Mouse (Mus musculus) c-Kit-positive CD71-positive TER-119-positive erythroid progenitor cells, embryonic 14.5 days (primary cell): ENCODE measurements around the gene Pde9a.
A peak's percentile ranks its signal among the peaks of the same experiment; 100 is the strongest.
"Not testable (repeated sequence)": the region's sequence is repeated elsewhere in the genome, so short reads cannot be mapped to it uniquely, and the experiment has no call there.

Experiments
- DNase-seq: peaks from one replicate; pipeline ENCODE4 v3.0.0-alpha.2; 2013; ENCODE audit warnings: low spot score

Gene Pde9a

GRCm38 (mm10) chr17:31385671-31386665 is at the start of gene Pde9a:
Pde9a (plus strand) TSS chr17:31386210.
- peak; percentile 3 for DNase-seq

- DNase-seq: no peak
Measured at GRCm38 (mm10) chr17:31339769-31340168, 46.2 kb upstream of the Pde9a start.

GRCm38 (mm10) chr17:31342191-31342590 is 43.8 kb upstream of the Pde9a start:
- DNase-seq: no peak

- DNase-seq: peak; percentile 59
Measured at GRCm38 (mm10) chr17:31344172-31344801, 41.7 kb upstream of the Pde9a start.

GRCm38 (mm10) chr17:31344816-31345215 is 41.2 kb upstream of the Pde9a start:
- DNase-seq: no peak

- DNase-seq: no peak
Measured at GRCm38 (mm10) chr17:31348129-31348528, 37.9 kb upstream of the Pde9a start.

GRCm38 (mm10) chr17:31349388-31349787 is 36.6 kb upstream of the Pde9a start:
- DNase-seq: no peak

- DNase-seq: no peak
Measured at GRCm38 (mm10) chr17:31351984-31352383, 34.0 kb upstream of the Pde9a start.

GRCm38 (mm10) chr17:31353255-31353654 is 32.8 kb upstream of the Pde9a start:
- DNase-seq: no peak

- not testable (repeated sequence) for DNase-seq
Measured at GRCm38 (mm10) chr17:31354684-31355083, 31.3 kb upstream of the Pde9a start.

GRCm38 (mm10) chr17:31355792-31356502 is 30.1 kb upstream of the Pde9a start:
- no peak for DNase-seq

- DNase-seq: no peak
Measured at GRCm38 (mm10) chr17:31360582-31360981, 25.4 kb upstream of the Pde9a start.

- DNase-seq: no peak
Measured at GRCm38 (mm10) chr17:31365586-31366166, 20.3 kb upstream of the Pde9a start.

GRCm38 (mm10) chr17:31370221-31370620 is 15.8 kb upstream of the Pde9a start:
- no peak for DNase-seq

GRCm38 (mm10) chr17:31370931-31371330 is 15.1 kb upstream of the Pde9a start:
- no peak for DNase-seq

GRCm38 (mm10) chr17:31377961-31378360 is 8.0 kb upstream of the Pde9a start:
- DNase-seq: peak; percentile 8

GRCm38 (mm10) chr17:31378361-31378761 is 7.6 kb upstream of the Pde9a start:
- DNase-seq: no peak

GRCm38 (mm10) chr17:31379086-31379485 is 6.9 kb upstream of the Pde9a start:
- no peak for DNase-seq

GRCm38 (mm10) chr17:31379863-31380262 is 6.1 kb upstream of the Pde9a start:
- DNase-seq: no peak

GRCm38 (mm10) chr17:31383320-31383719 is 2.7 kb upstream of the Pde9a start:
- DNase-seq: no peak

- no peak for DNase-seq
Measured at GRCm38 (mm10) chr17:31384968-31385627, 912 bp upstream of the Pde9a start.
